Mouse (Mus musculus): ENCODE results near the gene Zfp384.

DNA sequence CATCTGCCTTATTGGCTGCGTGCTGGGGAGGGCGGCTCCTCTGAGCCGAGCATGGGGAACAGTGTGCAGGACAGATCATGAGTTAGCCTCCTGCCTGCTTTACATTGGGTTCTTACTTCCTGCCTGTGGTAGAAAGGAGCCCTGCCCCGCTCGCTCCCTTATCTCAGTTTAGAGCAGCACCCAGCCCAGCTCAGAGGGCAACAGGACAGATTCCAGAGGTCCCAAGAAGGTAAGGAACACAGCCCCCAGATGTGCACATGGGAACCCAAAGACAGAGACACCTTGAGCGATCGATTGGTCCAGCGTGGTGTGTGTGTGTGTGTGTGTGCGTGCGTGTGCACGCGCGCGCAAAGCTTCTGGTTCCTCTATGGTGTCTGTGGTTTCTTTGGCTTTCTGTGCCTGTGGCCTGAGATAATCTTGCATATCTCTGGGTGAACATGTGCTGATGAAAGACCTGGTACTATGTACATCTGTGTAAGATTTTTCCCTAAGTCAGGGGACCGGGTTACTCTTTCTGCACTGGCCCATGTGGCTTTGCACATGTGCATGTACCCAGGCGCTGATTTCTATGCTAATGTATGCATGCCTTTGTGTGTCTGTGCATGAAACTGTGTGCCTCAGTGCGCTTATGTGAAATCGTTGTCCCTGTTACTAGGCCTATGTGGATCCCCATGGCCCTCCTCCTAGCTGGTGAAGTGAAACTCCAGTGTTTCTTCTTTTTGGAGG is 62.4 kb downstream of the Zfp384 start:
- no peak for TF ChIP-seq CTCF (IDR thresholded peaks at IDR 0.05; ENCODE audit: low read depth)
- TF ChIP-seq EP300 (IDR thresholded peaks at IDR 0.05; ENCODE audit: low read depth) = no peak

Data from heart, postnatal 0 days (tissue).